Mouse (Mus musculus) retina, postnatal 7 days (tissue): Measurements from ENCODE around the gene B3glct.

Experiments used
- DNase-seq: peaks from one replicate; pipeline ENCODE4 v3.0.0-alpha.2; 2012; ENCODE audit warnings: low read depth, low spot score

The B3glct gene

GRCm38 (mm10) chr5:149678100-149678989, at the start of gene B3glct:
TSS of gene B3glct (plus strand) at chr5:149678230.
- peak; percentile 74 for DNase-seq

- DNase-seq: no peak
Observed at GRCm38 (mm10) chr5:149634409-149635035, 43.5 kb upstream of the B3glct start.

GRCm38 (mm10) chr5:149635556-149635955, 42.5 kb upstream of the B3glct start:
- no peak for DNase-seq

- peak; percentile 92 for DNase-seq
Observed at GRCm38 (mm10) chr5:149636075-149636920, 41.7 kb upstream of the B3glct start, which contains the start of gene Hsph1. TSS of gene Hsph1 (minus strand) at chr5:149636376.

GRCm38 (mm10) chr5:149637306-149637705, 40.7 kb upstream of the B3glct start:
- no peak for DNase-seq

- DNase-seq: no peak
Observed at GRCm38 (mm10) chr5:149641277-149641892, 36.6 kb upstream of the B3glct start.

DNA sequence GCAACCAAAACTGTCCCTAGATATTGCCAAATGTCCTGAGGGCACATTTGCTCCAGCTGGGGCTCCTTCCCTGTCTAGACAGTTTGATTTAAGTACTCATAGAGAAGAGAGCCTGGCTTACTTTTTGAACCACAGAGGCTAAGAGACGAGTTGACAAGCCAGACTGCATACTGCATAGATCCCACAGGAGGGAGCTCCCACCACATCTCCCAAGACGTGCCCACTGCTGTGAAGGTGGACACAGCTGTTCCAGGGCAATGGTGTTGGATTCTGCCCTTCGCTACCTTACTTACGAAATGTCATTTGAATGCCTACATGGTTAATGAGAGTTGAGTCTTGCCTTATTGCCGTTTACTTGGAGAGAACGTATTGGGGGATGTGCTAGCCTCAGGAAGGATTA, 35.7 kb upstream of the B3glct start:
- DNase-seq: no peak

- DNase-seq: no peak
Observed at GRCm38 (mm10) chr5:149642783-149643509, 35.1 kb upstream of the B3glct start.

DNA sequence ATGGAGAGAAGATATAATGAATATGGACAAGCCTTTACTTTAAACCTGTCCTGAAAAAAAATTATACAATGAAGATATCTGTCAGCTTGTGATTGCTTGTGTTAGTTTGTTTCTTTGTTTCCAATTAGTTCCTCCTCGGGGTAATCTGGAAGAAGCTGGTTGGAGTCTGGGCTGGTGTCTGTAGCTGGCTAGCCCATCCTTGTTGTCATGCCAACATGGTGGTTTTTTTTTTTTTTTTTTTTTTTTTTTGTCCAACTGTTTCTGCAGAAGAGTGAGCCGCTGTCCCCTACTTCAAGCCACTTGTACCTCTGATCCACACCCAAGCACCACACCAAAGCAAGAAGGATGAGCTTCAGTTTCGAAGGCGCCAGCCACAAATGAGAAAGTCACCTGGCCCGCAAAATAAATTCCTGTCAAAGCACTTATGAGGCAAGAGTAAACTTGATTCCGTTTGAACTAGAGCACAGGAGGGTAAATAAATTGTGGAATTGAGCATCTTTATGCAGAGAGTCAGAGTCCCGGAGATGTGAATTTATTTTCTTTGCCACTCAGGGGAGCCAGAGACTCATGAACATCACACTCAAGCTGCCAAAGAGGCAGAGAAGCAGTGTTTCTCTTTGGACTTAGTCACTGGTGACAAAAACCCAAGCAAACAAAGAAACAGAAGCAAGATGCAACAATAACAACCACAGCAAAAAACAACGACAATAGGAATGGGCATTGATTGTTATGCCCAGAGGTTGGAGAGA, 30.5 kb upstream of the B3glct start:
- DNase-seq: no peak

DNA sequence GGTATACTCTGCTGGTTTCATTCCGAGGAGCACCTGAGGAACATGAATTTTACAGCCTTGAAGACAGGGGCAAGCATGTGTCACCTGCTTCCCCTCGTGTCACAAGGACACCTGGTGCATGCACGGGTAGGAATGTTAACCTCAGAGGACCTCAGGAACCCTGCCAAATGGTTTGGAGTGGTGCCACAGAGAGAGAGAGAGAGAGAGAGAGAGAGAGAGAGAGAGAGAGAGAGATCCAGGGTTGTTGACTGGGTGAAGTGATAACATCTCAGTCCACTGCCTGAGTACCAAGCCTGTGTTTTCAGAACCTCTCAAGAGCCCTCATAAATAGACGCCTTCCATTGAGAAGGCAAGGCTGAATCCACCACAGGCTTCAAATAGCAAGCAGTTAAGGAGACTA, 29.8 kb upstream of the B3glct start:
- DNase-seq: no peak

GRCm38 (mm10) chr5:149648895-149649406, 29.1 kb upstream of the B3glct start:
- DNase-seq: no peak

GRCm38 (mm10) chr5:149649499-149650178, 28.4 kb upstream of the B3glct start:
- no peak for DNase-seq

DNA sequence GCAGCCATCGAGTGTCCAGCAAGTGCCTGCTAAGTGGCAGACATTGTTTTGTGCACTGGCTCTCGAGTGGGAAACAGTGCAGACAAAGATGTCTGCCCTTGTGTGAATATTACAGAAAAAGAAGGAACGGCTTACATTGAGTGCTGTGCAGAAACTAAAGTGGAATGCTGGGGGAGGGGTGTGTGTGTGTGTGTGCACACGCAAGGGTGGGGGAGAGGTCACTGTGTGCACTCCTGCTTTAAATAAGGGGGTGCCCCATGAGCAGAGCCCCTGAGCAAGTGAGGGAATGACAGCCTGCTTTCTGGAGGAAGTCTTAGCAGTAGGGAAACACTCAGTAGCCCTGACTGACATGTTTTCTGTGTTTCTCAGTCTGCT, 27.9 kb upstream of the B3glct start:
- DNase-seq: no peak

GRCm38 (mm10) chr5:149655636-149656035, 22.4 kb upstream of the B3glct start:
- no peak for DNase-seq

DNA sequence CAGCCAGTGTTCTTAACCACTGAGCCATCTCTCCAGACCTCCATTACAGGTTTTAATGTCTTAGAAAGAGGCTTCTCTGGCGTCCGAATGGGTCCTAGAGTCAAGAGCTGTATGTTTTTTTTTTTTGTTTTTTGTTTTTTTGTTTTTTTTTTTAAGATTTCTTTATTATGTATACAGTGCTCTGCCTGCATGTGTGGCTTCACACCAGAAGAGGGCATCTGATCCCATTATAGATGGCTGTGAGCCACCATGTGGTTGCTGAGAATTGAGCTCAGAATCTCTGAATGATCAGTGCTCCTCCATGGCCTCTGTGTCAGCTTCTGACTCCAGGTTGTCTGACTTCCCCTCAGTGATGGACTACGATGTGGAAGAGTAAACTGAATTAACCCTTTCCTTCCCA, 20.0 kb upstream of the B3glct start:
- no peak for DNase-seq

GRCm38 (mm10) chr5:149658741-149659413, 19.2 kb upstream of the B3glct start:
- no peak for DNase-seq

GRCm38 (mm10) chr5:149659414-149659780, 18.6 kb upstream of the B3glct start:
- DNase-seq: no peak

GRCm38 (mm10) chr5:149661428-149661827, 16.6 kb upstream of the B3glct start:
- DNase-seq: no peak

- no peak for DNase-seq
Observed at GRCm38 (mm10) chr5:149662980-149663379, 15.1 kb upstream of the B3glct start.
